Mouse (Mus musculus): ENCODE measurements around the gene Slc25a42.

DNA sequence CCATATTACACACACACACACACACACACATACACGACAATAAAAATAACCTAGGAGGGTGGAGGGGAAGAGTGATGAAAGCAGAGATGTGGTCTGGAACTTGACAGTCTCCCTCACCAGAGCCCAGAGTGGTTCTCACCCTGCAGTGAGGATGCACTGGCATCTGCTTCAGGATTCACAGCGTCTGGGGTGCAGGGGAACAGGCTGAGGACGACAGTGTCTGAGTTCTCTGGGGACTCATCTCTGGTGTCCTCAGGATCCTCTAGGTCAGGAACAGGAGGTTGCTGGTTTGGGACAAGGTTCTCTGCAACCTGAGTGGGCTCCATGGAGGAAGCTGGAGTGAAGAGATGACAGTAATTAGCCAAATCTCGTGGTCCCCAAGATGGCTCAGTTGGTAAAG lies 74.2 kb downstream of the Slc25a42 start:
- TF ChIP-seq EP300 (IDR thresholded peaks at IDR 0.05; ENCODE audit: low read depth) (no peak), CTCF (IDR thresholded peaks at IDR 0.05; ENCODE audit: low read depth) (no peak)

Data from liver, embryonic 14.5 days (tissue).